Mouse (Mus musculus) A20 (cell line): Measurements from ENCODE around the gene Capzb.
A peak's percentile ranks its signal among the peaks of the same experiment; 100 is the strongest.

Experiments used
- DNase-seq: peaks from one replicate; pipeline ENCODE4 v3.0.0-alpha.2; 2011; ENCODE audit warnings: low read depth, low spot score

Capzb gene

GRCm38 (mm10) chr4:139192499-139193175 is at the start of gene Capzb:
TSS of gene Capzb (plus strand) at chr4:139192899.
- peak; percentile 97 for DNase-seq

- DNase-seq = no peak
Measured at GRCm38 (mm10) chr4:139142985-139143384, 49.7 kb upstream of the Capzb start.

GRCm38 (mm10) chr4:139144577-139144976 is 48.1 kb upstream of the Capzb start:
- DNase-seq = no peak

GRCm38 (mm10) chr4:139145156-139145555 is 47.5 kb upstream of the Capzb start:
- peak; percentile 45 for DNase-seq

GRCm38 (mm10) chr4:139146760-139147159 is 45.9 kb upstream of the Capzb start:
- DNase-seq = no peak

- no peak for DNase-seq
Measured at GRCm38 (mm10) chr4:139151370-139151769, 41.3 kb upstream of the Capzb start.

- no peak for DNase-seq
Measured at GRCm38 (mm10) chr4:139154576-139155307, 38.0 kb upstream of the Capzb start.

- no peak for DNase-seq
Measured at GRCm38 (mm10) chr4:139156538-139156937, 36.2 kb upstream of the Capzb start.

GRCm38 (mm10) chr4:139158350-139158749 is 34.3 kb upstream of the Capzb start:
- no peak for DNase-seq

- no peak for DNase-seq
Measured at GRCm38 (mm10) chr4:139161076-139161475, 31.6 kb upstream of the Capzb start.

- no peak for DNase-seq
Measured at GRCm38 (mm10) chr4:139164082-139164481, 28.6 kb upstream of the Capzb start.

GRCm38 (mm10) chr4:139165259-139165658 is 27.4 kb upstream of the Capzb start:
- DNase-seq = no peak

GRCm38 (mm10) chr4:139166244-139166643 is 26.5 kb upstream of the Capzb start:
- DNase-seq = peak; percentile 62

- DNase-seq = no peak
Measured at GRCm38 (mm10) chr4:139167107-139167506, 25.6 kb upstream of the Capzb start.

GRCm38 (mm10) chr4:139168985-139169747 is 23.5 kb upstream of the Capzb start:
- peak; percentile 87 for DNase-seq

GRCm38 (mm10) chr4:139169748-139170279 is 22.9 kb upstream of the Capzb start:
- DNase-seq = no peak

GRCm38 (mm10) chr4:139175061-139175971 is 17.4 kb upstream of the Capzb start:
- peak; percentile 57 for DNase-seq

GRCm38 (mm10) chr4:139176023-139176422 is 16.7 kb upstream of the Capzb start:
- DNase-seq = peak; percentile 55

GRCm38 (mm10) chr4:139177921-139178320 is 14.8 kb upstream of the Capzb start:
- DNase-seq = no peak

- DNase-seq = no peak
Measured at GRCm38 (mm10) chr4:139178377-139178776, 14.3 kb upstream of the Capzb start.

GRCm38 (mm10) chr4:139179218-139179617 is 13.5 kb upstream of the Capzb start:
- no peak for DNase-seq
